Mouse (Mus musculus) heart, postnatal 25 days (tissue): Measurements from ENCODE around the gene Mpp3. TPM values are rescaled to one million over a fixed set of nuclear protein-coding genes. Genes with fewer than 3 reads are reported as not detected.
A peak's percentile ranks its signal among the peaks of the same experiment; 100 is the strongest.
"Not testable (repeated sequence)": the region's sequence is repeated elsewhere in the genome, so short reads cannot be mapped to it uniquely, and the experiment has no call there.

Experiments
- DNase-seq: peaks from one replicate; pipeline ENCODE4 v3.0.0; 2022; ENCODE audit warnings: low spot score
- intact Hi-C: fragments of 180-260 bp; cut with DNase I; formaldehyde crosslinking; loops from one replicate; pipeline ENCODE4 v1.15.1; 2025
- total RNA-seq, 2 experiments: library from RNA; stranded (reverse); gene quantifications; 2 replicates each; pipeline ENCODE4 v1.2.3; 2021

Mpp3 gene
- total RNA-seq, 2 experiments from 2014 or later: 1.9 to 2.1 TPM

- no peak for DNase-seq
- intact Hi-C loops: no loop called here
Measured at GRCm38 (mm10) chr11:102021196-102021595, 7.1 kb downstream of the Mpp3 start.

GRCm38 (mm10) chr11:102019736-102020135 lies 8.5 kb downstream of the Mpp3 start:
- no peak for DNase-seq
- intact Hi-C loops: no loop called here

- no peak for DNase-seq
- intact Hi-C loops: no loop called here
Measured at GRCm38 (mm10) chr11:102016136-102016535, 12.1 kb downstream of the Mpp3 start.

- no peak for DNase-seq
- intact Hi-C loops: no loop called here
Measured at GRCm38 (mm10) chr11:102015472-102015871, 12.8 kb downstream of the Mpp3 start.

- intact Hi-C loops: no loop called here
- DNase-seq: no peak
Measured at GRCm38 (mm10) chr11:102013201-102013600, 15.1 kb downstream of the Mpp3 start.

GRCm38 (mm10) chr11:102011510-102011909 lies 16.8 kb downstream of the Mpp3 start:
- intact Hi-C loops: no loop called here
- DNase-seq: no peak

- intact Hi-C loops: no loop called here
Measured at GRCm38 (mm10) chr11:102010140-102010539, 18.1 kb downstream of the Mpp3 start.

GRCm38 (mm10) chr11:102008954-102009637 lies 19.2 kb downstream of the Mpp3 start:
- no peak for DNase-seq

More at GRCm38 (mm10) chr11:102010140-102010539, 18.1 kb downstream of the Mpp3 start:
- no peak for DNase-seq

GRCm38 (mm10) chr11:102008372-102008771 lies 19.9 kb downstream of the Mpp3 start:
- DNase-seq: no peak
- intact Hi-C loops: no loop called here

More at GRCm38 (mm10) chr11:102008954-102009637, 19.2 kb downstream of the Mpp3 start:
- intact Hi-C loops: no loop called here

GRCm38 (mm10) chr11:102006688-102007087 lies 21.6 kb downstream of the Mpp3 start:
- intact Hi-C loops: no loop called here
- DNase-seq: no peak

GRCm38 (mm10) chr11:102006271-102006670 lies 22.0 kb downstream of the Mpp3 start:
- intact Hi-C loops: no loop called here
- no peak for DNase-seq

- DNase-seq: no peak
- intact Hi-C loops: no loop called here
Measured at GRCm38 (mm10) chr11:102004251-102004650, 24.0 kb downstream of the Mpp3 start.

- no peak for DNase-seq
- intact Hi-C loops: no loop called here
Measured at GRCm38 (mm10) chr11:101999466-101999865, 28.8 kb downstream of the Mpp3 start.

- no peak for DNase-seq
- intact Hi-C loops: no loop called here
Measured at GRCm38 (mm10) chr11:101998258-101998657, 30.0 kb downstream of the Mpp3 start.

- intact Hi-C loops: no loop called here
Measured at GRCm38 (mm10) chr11:101995938-101996337, 32.3 kb downstream of the Mpp3 start.

GRCm38 (mm10) chr11:101994100-101994499 lies 34.2 kb downstream of the Mpp3 start:
- no peak for DNase-seq
- intact Hi-C loops: no loop called here

More at GRCm38 (mm10) chr11:101995938-101996337, 32.3 kb downstream of the Mpp3 start:
- no peak for DNase-seq

- intact Hi-C loops: no loop called here
- DNase-seq: no peak
Measured at GRCm38 (mm10) chr11:101992411-101992810, 35.9 kb downstream of the Mpp3 start.

- no peak for DNase-seq
- intact Hi-C loops: no loop called here
Measured at GRCm38 (mm10) chr11:101991813-101992212, 36.4 kb downstream of the Mpp3 start.

GRCm38 (mm10) chr11:101990244-101990643 lies 38.0 kb downstream of the Mpp3 start:
- intact Hi-C loops: no loop called here
- DNase-seq: no peak

GRCm38 (mm10) chr11:101986913-101987312 lies 41.3 kb downstream of the Mpp3 start, which contains the start of gene Dusp3:
Gene Dusp3 (minus strand): TSS chr11:101987013.
- DNase-seq: no peak
- intact Hi-C loops: loop anchor here (1.0 to 5.0 kb wide), 2 partner anchors 53 to 150 kb away; no protein-coding TSS in a partner anchor

GRCm38 (mm10) chr11:101985990-101986389 lies 42.3 kb downstream of the Mpp3 start:
- intact Hi-C loops: loop anchor here (1.0 to 5.0 kb wide), 2 partner anchors 54 to 151 kb away; no protein-coding TSS in a partner anchor
- DNase-seq: peak; percentile 69

GRCm38 (mm10) chr11:101985450-101985849 lies 42.8 kb downstream of the Mpp3 start:
- intact Hi-C loops: loop anchor here (5.0 kb wide), 1 partner anchor 152 kb away; no protein-coding TSS in a partner anchor
- DNase-seq: not testable (repeated sequence)
